Comparison of ENCODE assay signal across 24 mouse cellular contexts in the genomic region with DNA sequence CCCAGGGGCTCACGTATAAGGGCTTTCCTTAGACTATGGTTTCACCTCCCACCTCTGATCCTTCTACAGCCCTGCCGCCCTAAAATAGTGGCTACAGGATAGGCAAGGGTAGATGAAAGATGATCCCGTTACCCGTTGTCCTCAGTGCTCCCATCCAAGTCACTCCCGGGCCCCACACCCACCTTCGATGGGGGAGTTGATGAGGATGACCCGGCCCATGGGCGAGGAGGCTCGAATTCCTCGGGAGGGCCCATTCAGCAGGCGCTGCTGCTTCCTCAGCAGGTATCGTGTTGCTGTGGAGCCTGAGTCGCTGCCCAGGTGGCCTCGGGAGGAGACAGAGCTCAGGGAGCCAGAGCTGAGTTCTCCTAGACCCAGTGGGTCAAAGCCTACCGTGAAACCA. TPM values are rescaled to one million over a fixed set of nuclear protein-coding genes. Genes with fewer than 3 reads are reported as not detected.
DNase-seq lines count a peak whose midpoint lies in the region; ATAC-seq and TF ChIP-seq lines count a peak whose summit lies in the region.
"Had no signal": no experiment of that assay in that cellular context is flagged by ENCODE, and none has a peak within 500 bp of the region (broad histone marks: within the 10 kb centered on the region; RNA-seq: fewer than 3 reads in every experiment).

No protein-coding gene starts in this region.

- intact Hi-C loops in gastrocnemius, adult 2 months (cut with DNase I), result no loop called here

- H3K27ac ChIP-seq in gastrocnemius, adult 2 months, result peak overlapping the region; percentile 99
- no peak overlapping the region for H3K27ac ChIP-seq in kidney, postnatal 0 days
- H3K27ac ChIP-seq: heart, adult 2 months; hindbrain, embryonic 12.5 days; midbrain, embryonic 10.5 days; neural tube, embryonic 13.5 days had no signal

- H3K27me3 ChIP-seq in kidney, postnatal 0 days (ENCODE audit: insufficient read depth, low read length), result 0 out of 2 replicates have a peak, but pooled peaks cover 4% of the 10 kb centered on the region
- peaks cover 96% of the 10 kb centered on the region for H3K27me3 ChIP-seq in E14TG2a.4 (ENCODE audit: insufficient read depth, low read length)

- 23% methylated on average over 15 of the region's 15 CpGs for WGBS in kidney, postnatal 0 days

- no peak for TF ChIP-seq CTCF in gastrocnemius, adult 2 months (IDR thresholded peaks at IDR 0.05)
- TF ChIP-seq CTCF in kidney, postnatal 0 days (IDR thresholded peaks at IDR 0.05; ENCODE audit: low read depth), result no peak
- TF ChIP-seq CTCF in E14TG2a.4 (conservative IDR thresholded peaks at IDR 0.05; ENCODE audit: low read length), result no peak

- peak; percentile 92 for DNase-seq in gastrocnemius, adult 2 months
- DNase-seq in gastrocnemius, postnatal 10 days, result no peak
- peak; percentile 68 for DNase-seq in kidney, postnatal 0 days (ENCODE audit: low spot score)
- no peak for DNase-seq in kidney, postnatal 25 days
- peak; percentile 70 to 77 for DNase-seq in gastrocnemius, adult 8-10 months (ENCODE audit: low spot score in 2 of 2)
- no peak for DNase-seq in right cerebral cortex, postnatal 14 days
- no peak for DNase-seq in c-Kit-positive CD71-positive TER-119-positive erythroid progenitor cells, embryonic 14.5 days (ENCODE audit: low spot score)
- DNase-seq: adrenal gland, postnatal 36 days; cerebellum, adult 11 months; cerebellum, postnatal 36 days; embryo, embryonic 11 days; heart, adult 2 months; kidney, postnatal 10 days; liver, postnatal 0 days had no signal

- H3K9me3 ChIP-seq in kidney, postnatal 0 days (replicated peaks; ENCODE audit: low read length), result no peaks in the 10 kb centered on the region
- H3K9me3 ChIP-seq in E14TG2a.4 (ENCODE audit: low read length), result no peaks in the 10 kb centered on the region
- H3K9me3 ChIP-seq: G1E; hindbrain, embryonic 12.5 days; midbrain, embryonic 10.5 days; neural tube, embryonic 13.5 days had no signal

- H3K4me3 ChIP-seq in gastrocnemius, adult 2 months, result peak overlapping the region; percentile 76
- H3K4me3 ChIP-seq in kidney, postnatal 0 days (replicated peaks; ENCODE audit: low read depth, low read length), result no peak overlapping the region
- peak overlapping the region; percentile 74 for H3K4me3 ChIP-seq in E14TG2a.4 (replicated peaks; ENCODE audit: low read length)
- H3K4me3 ChIP-seq: heart, adult 2 months; neural tube, embryonic 13.5 days had no signal

- 0 out of 2 replicates have a peak, but pooled peaks cover 6% of the 10 kb centered on the region for H3K36me3 ChIP-seq in kidney, postnatal 0 days (ENCODE audit: insufficient read depth, low read length)
- H3K36me3 ChIP-seq in E14TG2a.4 (ENCODE audit: insufficient read depth, low read length), result no peaks in the 10 kb centered on the region
- H3K36me3 ChIP-seq: hindbrain, embryonic 12.5 days; midbrain, embryonic 10.5 days had no signal

- H3K9ac ChIP-seq in kidney, postnatal 0 days (ENCODE audit: low read depth, low read length), result no peak overlapping the region
- H3K9ac ChIP-seq: hindbrain, embryonic 12.5 days; liver, postnatal 0 days; neural tube, embryonic 13.5 days had no signal

- H3K4me2 ChIP-seq in kidney, postnatal 0 days (ENCODE audit: low read length), result no peak overlapping the region

- ATAC-seq in kidney, postnatal 0 days (replicated peaks; ENCODE audit: low FRiP score, low read depth), result no peak
- ATAC-seq: forebrain, embryonic 16.5 days; inflammation-experienced regulatory T-cells, adult 6 months; liver, postnatal 0 days; lung, postnatal 0 days; Patski had no signal

- H3K4me1 ChIP-seq in kidney, postnatal 0 days (replicated peaks; ENCODE audit: insufficient read depth, low read length), result peaks cover 14% of the 10 kb centered on the region
- H3K4me1 ChIP-seq in E14TG2a.4 (replicated peaks; ENCODE audit: low read depth, low read length), result peaks cover 70% of the 10 kb centered on the region

RNA-seq across cellular contexts. Expression of gene Pdzd7, which starts 0.3 kb away (rescaled TPM):
- total RNA-seq in gastrocnemius, adult 2 months (2021), result 1 to 10 TPM; 5.9 to 6.8 TPM
- total RNA-seq in gastrocnemius, postnatal 10 days (2021), result 10 to 100 TPM; 12.4 to 19.5 TPM
- polyA plus RNA-seq in kidney, postnatal 0 days (2015; fragmentation: Nextera tagmentation; extraction: Ambion mirVana), result 0.43 and 0.80 TPM in 2 replicates
- 1 to 10 TPM; 2.9 to 5.4 (median 4.1) TPM for total RNA-seq in gastrocnemius, adult 8-10 months (2022)
- polyA plus RNA-seq: inflammation-experienced regulatory T-cells, adult 6 months; liver, embryonic 11.5 days; liver, postnatal 0 days had no signal

RNA-seq across cellular contexts. Expression of gene Sfxn3, which starts 2.1 kb away (rescaled TPM):
- total RNA-seq in gastrocnemius, adult 2 months (2021), result 10 to 100 TPM; 17.1 to 25.1 TPM
- total RNA-seq in gastrocnemius, postnatal 10 days (2021), result 10 to 100 TPM; 24.1 to 24.2 TPM
- 28.4 and 29.0 TPM in 2 replicates for polyA plus RNA-seq in kidney, postnatal 0 days (2015; fragmentation: Nextera tagmentation; extraction: Ambion mirVana)
- total RNA-seq in gastrocnemius, adult 8-10 months (2022), result 10 to 100 TPM; 21.2 to 25.8 (median 22.7) TPM

RNA-seq across cellular contexts. Expression of gene Kazald1, which starts 29.8 kb away (rescaled TPM):
- total RNA-seq in gastrocnemius, adult 2 months (2021), result 1 to 10 TPM; 4.2 to 5.9 TPM
- total RNA-seq in gastrocnemius, postnatal 10 days (2021), result 10 to 100 TPM; 11.4 to 19.2 TPM
- 23.6 and 25.0 TPM in 2 replicates for polyA plus RNA-seq in kidney, postnatal 0 days (2015; fragmentation: Nextera tagmentation; extraction: Ambion mirVana)
- 1 to 10 TPM; 5.3 to 9.2 (median 7.1) TPM for total RNA-seq in gastrocnemius, adult 8-10 months (2022)

RNA-seq across cellular contexts. Expression of gene Lzts2, which starts 31.0 kb away (rescaled TPM):
- 10 to 100 TPM; 21.0 to 29.3 TPM for total RNA-seq in gastrocnemius, adult 2 months (2021)
- total RNA-seq in gastrocnemius, postnatal 10 days (2021), result 10 to 100 TPM; 35.4 to 43.4 TPM
- 58.6 and 69.5 TPM in 2 replicates for polyA plus RNA-seq in kidney, postnatal 0 days (2015; fragmentation: Nextera tagmentation; extraction: Ambion mirVana)
- 10 to 100 TPM; 17.9 to 25.9 (median 20.5) TPM for total RNA-seq in gastrocnemius, adult 8-10 months (2022)

RNA-seq across cellular contexts. Expression of gene Mrpl43, which starts 39.0 kb away (rescaled TPM):
- 10 to 100 TPM; 31.0 to 42.5 TPM for total RNA-seq in gastrocnemius, adult 2 months (2021)
- 10 to 100 TPM; 32.4 to 33.7 TPM for total RNA-seq in gastrocnemius, postnatal 10 days (2021)
- polyA plus RNA-seq in kidney, postnatal 0 days (2015; fragmentation: Nextera tagmentation; extraction: Ambion mirVana), result 78.9 and 79.9 TPM in 2 replicates
- total RNA-seq in gastrocnemius, adult 8-10 months (2022), result 10 to 100 TPM; 30.2 to 36.4 (median 34.1) TPM

Comparison
In these comparisons a context has a peak if more than half of its experiments do, and no peak if none do; other contexts are left out.
1. DNase-seq: peak in gastrocnemius, adult 2 months (single experiment), kidney, postnatal 0 days (single experiment) and gastrocnemius, adult 8-10 months (2 of 2); none in gastrocnemius, postnatal 10 days (single experiment), kidney, postnatal 25 days (0 of 2), right cerebral cortex, postnatal 14 days (single experiment) and c-Kit-positive CD71-positive TER-119-positive erythroid progenitor cells, embryonic 14.5 days (single experiment).